Mouse (Mus musculus) colon, adult 2 months (tissue): ENCODE results near the gene Sult2b1. TPM values are rescaled to one million over a fixed set of nuclear protein-coding genes. Genes with fewer than 3 reads are reported as not detected.

Source experiments
- polyA plus RNA-seq: library from polyadenylated mRNA; depleted of rRNA; stranded (reverse); fragments of >200 nt; gene quantifications from 2 replicates; pipeline ENCODE4 v1.2.3, GENCODE M21; 2012; rRNA removed

Gene Sult2b1
- polyA plus RNA-seq, 1 experiment: 39.2 TPM

Other genes with a start within 250 kb of the Sult2b1 start
- gene Hsd17b14, start 229.8 kb downstream of the Sult2b1 start, polyA plus RNA-seq: 4.5 and 7.4 TPM in 2 replicates
- gene Bcat2, start 214.5 kb downstream of the Sult2b1 start, polyA plus RNA-seq: 55.8 and 58.0 TPM in 2 replicates
- 0.16 and 0.57 TPM in 2 replicates for gene Fgf21, start 169.2 kb downstream of the Sult2b1 start, polyA plus RNA-seq
- gene Fut1, start 167.4 kb downstream of the Sult2b1 start, polyA plus RNA-seq: 1.8 and 2.4 TPM in 2 replicates
- gene Izumo1, start 162.9 kb downstream of the Sult2b1 start, polyA plus RNA-seq: 0.23 and 0.32 TPM in 2 replicates
- gene Rasip1, start 157.2 kb downstream of the Sult2b1 start, polyA plus RNA-seq: 8.1 and 12.7 TPM in 2 replicates
- gene Mamstr, start 144.7 kb downstream of the Sult2b1 start, polyA plus RNA-seq: 1.3 and 2.5 TPM in 2 replicates
- gene Fut2, start 118.3 kb downstream of the Sult2b1 start, polyA plus RNA-seq: 145 and 187 TPM in 2 replicates
- gene Ntn5, start 100.6 kb downstream of the Sult2b1 start, polyA plus RNA-seq: 5.1 and 17.7 TPM in 2 replicates
- 0.63 and 0.67 TPM in 2 replicates for gene Sec1, start 90.3 kb downstream of the Sult2b1 start, polyA plus RNA-seq
- 9.5 and 19.2 TPM in 2 replicates for gene Car11, start 84.8 kb downstream of the Sult2b1 start, polyA plus RNA-seq
- gene Dbp, start 79.6 kb downstream of the Sult2b1 start, polyA plus RNA-seq: 29.4 and 35.9 TPM in 2 replicates
- gene Rpl18, start 69.2 kb downstream of the Sult2b1 start, polyA plus RNA-seq: 2,262 and 2,660 TPM in 2 replicates
- gene Sphk2, start 66.7 kb downstream of the Sult2b1 start, polyA plus RNA-seq: 113 and 134 TPM in 2 replicates
- 572 and 657 TPM in 2 replicates for gene Fam83e, start 63.5 kb downstream of the Sult2b1 start, polyA plus RNA-seq
- 0.24 and 0.36 TPM in 2 replicates for gene Spaca4, start 58.9 kb downstream of the Sult2b1 start, polyA plus RNA-seq
- 5.0 and 6.1 TPM in 2 replicates for gene Lmtk3, start 931 bp downstream of the Sult2b1 start, polyA plus RNA-seq
- 58.1 and 61.0 TPM in 2 replicates for gene Cyth2, start 29.9 kb upstream of the Sult2b1 start, polyA plus RNA-seq
- gene Kcnj14, start 40.1 kb upstream of the Sult2b1 start, polyA plus RNA-seq: 0.20 and 0.43 TPM in 2 replicates
- gene Grwd1, start 46.3 kb upstream of the Sult2b1 start, polyA plus RNA-seq: 10.6 and 12.5 TPM in 2 replicates
- gene Kdelr1, start 88.1 kb upstream of the Sult2b1 start, polyA plus RNA-seq: 211 and 311 TPM in 2 replicates
- gene Grin2d, start 93.7 kb upstream of the Sult2b1 start, polyA plus RNA-seq: 5.3 and 8.1 TPM in 2 replicates
- 0.30 and 0.32 TPM in 2 replicates for gene Syngr4, start 112.0 kb upstream of the Sult2b1 start, polyA plus RNA-seq
- 53.2 and 56.2 TPM in 2 replicates for gene Tmem143, start 112.3 kb upstream of the Sult2b1 start, polyA plus RNA-seq
- gene Emp3, start 136.7 kb upstream of the Sult2b1 start, polyA plus RNA-seq: 123 and 152 TPM in 2 replicates
- 5.0 and 8.4 TPM in 2 replicates for gene Ccdc114, start 139.4 kb upstream of the Sult2b1 start, polyA plus RNA-seq
- 6.2 and 11.0 TPM in 2 replicates for gene Abcc6, start 245.6 kb upstream of the Sult2b1 start, polyA plus RNA-seq
- 30.6 and 33.7 TPM in 2 replicates for gene Nomo1, start 249.0 kb upstream of the Sult2b1 start, polyA plus RNA-seq